Mouse (Mus musculus) liver (tissue): Measurements from ENCODE around the gene Ano2.

ENCODE experiments used
- DNase-seq: peaks from one replicate; pipeline ENCODE4 v3.0.0-alpha.2; 2020; ENCODE audit warnings: mixed read lengths

Gene Ano2

DNA sequence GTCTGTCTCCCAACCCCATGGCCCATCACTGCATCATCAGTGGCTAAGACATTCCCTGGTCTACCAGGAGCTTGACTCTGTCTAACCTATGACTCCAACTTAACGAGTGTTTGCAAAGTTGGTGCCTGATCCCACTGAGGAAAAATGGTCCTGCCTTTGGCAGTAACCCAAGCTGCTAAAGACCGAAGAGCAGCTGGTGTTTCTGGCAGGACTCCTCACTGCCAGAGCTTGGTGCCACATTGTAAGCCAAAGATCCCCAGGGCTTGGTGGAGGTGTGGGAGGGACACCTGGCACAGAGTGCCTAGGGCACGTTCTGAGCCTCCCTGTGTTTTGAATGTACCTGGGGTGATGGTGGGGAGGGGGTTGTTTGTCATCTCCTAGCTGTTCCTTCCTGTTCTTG, 232.5 kb downstream of the Ano2 start:
- DNase-seq: no peak

DNA sequence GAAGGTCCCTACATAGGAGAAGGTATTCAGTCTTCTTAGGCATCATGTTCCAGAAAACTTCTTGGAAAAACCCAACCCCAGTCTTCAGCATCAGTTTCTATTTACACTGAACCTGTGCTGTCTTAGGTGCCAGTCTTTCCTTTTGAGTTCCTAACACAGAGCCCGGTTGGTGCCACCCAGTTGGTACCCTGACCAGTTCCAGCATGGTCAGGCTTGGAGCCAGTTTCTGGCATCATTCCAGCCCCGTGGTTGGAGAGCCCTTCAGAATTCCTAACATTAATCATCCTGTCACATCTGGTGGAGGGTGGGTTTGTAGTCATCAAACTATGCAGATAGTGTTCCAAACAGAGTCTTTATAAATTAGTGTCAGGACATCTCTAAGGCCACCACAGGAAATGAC, 234.8 kb downstream of the Ano2 start:
- no peak for DNase-seq

DNA sequence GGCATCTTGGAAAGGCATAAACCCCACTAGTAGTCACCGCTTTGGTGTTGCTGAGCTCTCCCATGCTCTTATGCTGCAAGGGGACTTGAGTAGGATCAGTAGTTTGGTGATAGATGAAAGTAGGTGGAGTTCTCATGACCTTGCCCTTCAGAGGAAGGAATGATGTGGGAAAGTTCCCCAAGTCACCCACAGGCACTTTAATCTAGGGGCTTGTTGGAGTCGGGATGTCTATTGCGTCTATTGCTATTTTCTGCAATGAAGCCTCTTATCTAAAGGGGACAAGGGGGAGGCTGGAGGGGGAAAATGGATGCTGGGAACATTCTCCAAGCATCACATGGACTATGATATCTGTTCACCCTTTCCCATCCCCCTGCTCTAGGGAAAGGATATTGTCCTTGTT, 235.6 kb downstream of the Ano2 start:
- DNase-seq: no peak

DNA sequence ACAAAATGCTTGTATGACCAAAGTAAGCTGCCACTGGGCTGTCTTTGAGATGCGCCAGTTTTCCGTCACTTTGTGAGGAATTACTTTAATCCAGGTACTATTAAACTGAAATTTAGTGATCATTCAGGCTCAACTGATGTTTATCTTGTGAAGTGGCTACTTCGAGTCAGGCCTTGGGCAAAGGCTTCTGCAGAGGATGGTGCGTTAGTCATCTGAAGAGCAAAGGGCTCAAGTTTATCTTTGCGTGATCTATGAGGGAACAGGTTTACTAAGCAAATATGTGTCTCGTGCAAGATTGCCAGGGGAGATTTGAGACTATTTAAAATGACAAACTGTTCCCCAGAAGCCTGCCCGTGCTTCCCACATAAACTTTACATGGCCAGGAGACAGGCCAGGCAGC, 241.7 kb downstream of the Ano2 start:
- DNase-seq: no peak

DNA sequence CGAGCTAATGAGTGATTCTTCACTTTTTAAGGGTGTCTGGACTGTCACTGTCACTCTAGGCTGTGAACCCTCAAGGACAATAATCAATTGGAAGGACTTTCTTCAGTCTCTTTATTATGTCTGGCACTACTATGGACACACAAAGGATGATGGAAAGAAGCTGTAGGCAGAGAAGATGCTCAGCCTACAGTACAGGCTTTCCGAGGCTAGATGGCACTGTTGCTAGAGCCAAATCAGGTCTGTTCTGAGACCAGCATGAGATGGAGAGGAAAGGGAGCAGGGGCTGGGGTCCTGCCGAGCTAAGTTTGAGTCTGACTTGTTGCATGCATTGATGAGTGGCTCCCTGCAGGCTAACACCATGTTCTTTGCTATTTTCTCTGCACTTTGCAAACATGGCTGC, 264.7 kb downstream of the Ano2 start:
- peak; percentile 6 for DNase-seq

DNA sequence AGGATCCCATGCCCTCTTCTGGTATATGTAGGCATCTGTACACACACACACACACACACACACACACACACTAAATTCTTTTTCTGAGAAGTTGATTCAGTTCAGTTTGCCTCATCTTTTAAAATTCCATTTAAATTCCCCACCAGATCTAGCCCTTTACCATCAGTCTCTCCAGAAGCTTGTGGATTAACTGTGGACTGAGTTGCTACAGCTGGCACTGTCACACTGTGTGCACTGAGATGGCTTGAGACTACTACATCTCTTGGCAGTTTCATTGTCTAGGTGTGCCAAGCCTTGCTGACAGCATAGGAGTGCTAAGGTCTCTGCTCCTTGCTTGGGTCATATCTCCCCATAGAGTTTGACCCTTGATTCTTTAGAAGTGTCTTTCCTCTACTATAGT, 283.3 kb downstream of the Ano2 start:
- no peak for DNase-seq

DNA sequence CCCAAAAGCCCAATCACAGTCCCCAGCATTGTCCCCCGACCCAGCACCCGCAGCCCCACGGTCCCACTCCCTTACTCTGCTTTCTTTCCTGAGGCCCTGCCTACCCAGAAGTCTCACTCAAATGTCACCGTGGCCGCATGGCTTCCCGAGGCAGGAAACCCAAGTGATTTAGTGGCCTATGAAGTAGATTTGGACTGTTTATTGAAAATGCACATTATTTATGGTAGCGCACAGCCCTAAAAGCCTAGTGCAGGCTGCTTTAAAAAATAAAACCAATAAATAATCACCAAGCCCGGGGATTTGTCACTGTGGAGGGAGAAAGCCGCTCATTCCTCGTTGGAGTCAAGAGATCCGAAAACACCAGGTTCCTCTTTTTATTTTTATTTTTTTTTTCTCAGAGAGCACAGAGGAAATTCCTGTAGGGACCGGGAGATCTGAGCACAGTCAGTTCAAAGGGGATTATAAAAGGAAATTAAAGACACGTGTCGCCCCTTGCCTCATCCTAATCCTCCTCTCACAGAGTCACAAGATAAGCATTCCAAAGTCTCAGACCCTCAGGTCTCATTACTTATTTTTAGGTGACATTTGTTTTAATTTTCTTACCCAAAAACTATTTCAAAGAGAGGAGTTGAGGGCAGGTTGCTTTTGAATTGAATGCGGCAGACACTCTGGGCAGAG, 285.7 kb downstream of the Ano2 start:
- no peak for DNase-seq

DNA sequence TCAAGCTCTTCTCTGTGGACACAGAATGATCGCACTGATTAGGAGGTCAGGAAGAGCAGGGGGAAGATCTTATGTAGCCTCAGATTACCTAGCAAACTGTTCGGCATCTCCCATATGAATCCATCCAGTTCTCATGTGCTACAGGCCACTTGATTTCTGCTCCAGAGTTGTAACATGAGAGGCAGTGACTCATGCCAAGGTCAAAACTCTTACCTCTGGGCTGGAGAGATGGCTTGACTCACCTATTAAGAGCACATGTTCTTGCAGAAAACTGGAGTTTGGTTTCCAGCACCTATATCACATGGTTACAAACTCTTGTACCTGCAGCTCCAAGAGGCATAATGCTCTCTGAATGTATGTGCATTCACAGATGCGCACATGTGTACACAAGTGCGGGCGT, 289.4 kb downstream of the Ano2 start:
- no peak for DNase-seq

DNA sequence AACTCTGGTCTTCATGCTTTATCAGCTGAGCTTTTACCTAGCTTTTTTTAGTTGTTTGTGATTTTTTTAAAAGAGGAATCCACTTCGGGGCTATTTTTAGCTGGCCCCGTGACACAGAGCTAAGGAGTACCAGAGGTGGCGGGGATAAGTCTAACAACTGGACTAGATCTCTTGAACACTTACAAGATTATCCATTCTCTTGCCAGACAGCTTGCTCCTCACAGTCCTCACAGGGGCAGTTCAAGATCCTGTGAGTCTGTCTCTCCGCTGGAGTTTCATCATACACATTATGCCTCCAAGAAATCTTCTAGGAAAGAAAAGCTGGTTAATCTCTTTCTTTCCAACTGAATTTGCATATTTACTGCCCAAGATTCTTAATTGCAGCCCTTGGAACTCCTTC, 293.8 kb downstream of the Ano2 start:
- no peak for DNase-seq

DNA sequence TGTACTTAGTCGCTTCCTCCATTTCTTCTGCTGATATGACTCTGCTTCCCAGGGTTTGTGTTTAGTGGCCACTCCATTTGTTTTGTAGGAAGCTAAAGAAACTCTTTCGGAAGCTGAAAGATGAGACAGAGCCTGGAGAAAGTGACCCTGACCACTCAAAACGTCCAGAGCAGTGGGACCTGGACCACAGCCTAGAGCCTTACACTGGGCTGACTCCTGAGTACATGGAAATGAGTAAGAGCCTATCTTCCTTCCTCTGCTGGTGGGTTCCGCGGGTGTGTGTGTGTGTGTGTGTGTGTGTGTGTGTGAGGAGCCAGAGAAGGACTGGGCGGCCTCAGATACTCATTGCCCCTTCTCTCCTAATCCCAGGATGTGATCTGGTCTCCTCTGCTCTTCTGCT, 302.5 kb downstream of the Ano2 start:
- no peak for DNase-seq

DNA sequence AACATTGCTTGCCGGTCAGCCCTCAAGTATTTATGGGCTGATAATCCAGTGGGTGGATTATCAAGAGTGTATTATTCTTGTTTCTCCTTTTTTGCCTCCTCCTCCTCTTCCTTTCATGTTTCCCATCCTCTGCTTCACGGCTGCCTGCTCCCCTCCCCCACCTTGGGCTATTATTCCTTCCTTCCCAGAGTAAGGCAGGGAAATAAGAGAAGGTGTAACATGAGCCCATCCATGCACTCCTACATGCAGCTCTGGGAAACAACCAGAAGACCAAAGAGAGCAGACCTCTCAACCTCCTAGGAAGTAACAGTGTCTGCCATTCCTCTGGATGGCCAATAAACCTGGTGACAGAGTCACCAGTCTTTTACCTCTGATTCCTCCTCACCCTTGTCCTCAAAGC, 311.6 kb downstream of the Ano2 start:
- no peak for DNase-seq

DNA sequence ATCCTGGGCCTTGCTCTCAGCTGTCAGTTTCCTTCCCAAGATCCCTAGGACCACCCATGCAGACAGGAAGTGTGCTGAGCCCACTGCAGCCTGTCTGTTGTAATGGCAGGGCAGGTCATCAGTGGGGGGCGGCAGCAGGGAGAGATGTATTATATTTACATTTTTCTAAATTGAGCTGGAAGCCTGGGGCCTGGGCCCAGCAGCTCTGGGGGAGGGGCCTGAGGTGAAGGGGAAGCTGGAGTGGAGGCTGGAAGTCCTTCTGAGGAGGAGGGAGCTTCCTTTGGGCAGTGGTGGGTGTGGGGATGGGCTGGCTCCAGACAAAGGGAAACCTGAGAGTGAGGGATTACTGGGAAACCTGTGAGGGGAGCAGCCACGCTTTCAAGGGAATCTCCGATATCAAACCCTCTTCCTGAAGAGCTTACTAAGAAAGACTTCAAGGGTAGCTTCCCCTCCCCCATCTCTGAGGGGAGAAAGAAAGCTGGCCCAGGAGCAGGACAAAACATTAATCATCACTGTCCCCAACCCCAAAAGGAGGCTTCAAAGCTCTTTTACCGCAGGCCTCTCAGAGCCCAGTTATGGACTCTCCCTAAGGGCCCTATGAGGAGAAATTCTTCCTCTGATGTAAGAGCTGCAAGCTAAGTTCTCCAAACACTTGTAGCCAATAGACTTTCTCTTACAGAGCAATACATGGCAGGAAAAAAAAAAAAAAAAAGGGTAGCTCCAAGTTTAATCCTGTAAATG, 313.0 kb downstream of the Ano2 start:
- DNase-seq: peak; percentile 59

DNA sequence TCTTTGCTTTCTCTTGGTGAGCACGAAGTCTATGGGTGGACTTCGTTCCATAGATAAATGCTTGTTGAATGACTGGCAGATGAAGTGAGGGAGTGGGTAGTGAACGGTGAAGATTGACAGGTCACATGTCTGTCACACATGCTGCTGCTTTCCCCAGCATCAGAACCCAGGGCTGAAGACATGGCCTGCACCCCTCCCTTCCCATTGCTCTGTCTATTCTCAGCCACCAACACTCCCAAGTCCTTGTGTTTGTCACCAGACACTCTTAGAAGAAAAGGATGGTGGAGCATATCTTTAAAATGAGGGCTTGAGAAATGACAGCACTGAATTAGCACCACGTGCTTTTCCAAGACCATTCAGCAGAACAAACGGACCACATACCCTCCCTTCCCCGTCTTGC, 316.4 kb downstream of the Ano2 start:
- no peak for DNase-seq

DNA sequence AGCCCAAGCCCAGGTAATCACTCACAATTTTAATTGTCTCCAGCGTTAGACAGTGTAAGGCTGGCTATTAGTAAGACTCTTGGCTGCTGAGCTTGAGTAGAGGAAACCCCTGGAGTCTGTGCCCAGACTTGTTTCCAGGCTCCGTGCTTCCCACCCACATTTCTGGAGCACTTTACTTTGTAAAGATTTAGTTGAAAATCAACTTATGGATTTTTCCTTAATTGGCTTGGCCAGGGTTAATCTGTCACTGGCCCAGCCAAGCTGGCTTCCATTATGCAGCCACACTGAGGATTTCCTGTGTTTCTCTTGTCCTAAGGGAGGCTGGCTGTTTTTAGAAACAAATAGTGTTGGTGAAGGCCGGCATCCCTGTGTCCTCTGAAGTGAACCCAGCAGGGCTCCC, 318.9 kb downstream of the Ano2 start:
- no peak for DNase-seq

DNA sequence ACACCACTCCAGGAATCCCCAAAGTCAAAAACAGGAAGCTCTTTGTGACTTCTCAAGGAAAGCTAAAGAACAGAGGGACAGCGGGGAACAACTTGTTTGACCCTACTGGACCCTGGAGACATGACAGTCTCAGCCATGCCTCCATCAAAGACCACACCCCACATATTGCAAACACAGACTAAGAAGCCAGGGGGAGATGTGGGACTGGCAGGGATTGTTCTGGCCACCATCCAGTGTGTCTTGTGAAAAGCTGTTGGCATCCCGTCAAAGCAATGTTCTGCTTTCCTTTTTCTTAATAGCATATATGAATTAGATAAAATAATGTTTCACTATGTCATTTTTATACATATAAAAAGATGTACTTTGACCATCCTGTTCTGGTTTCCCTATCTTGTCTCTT, 326.8 kb downstream of the Ano2 start:
- DNase-seq: no peak

DNA sequence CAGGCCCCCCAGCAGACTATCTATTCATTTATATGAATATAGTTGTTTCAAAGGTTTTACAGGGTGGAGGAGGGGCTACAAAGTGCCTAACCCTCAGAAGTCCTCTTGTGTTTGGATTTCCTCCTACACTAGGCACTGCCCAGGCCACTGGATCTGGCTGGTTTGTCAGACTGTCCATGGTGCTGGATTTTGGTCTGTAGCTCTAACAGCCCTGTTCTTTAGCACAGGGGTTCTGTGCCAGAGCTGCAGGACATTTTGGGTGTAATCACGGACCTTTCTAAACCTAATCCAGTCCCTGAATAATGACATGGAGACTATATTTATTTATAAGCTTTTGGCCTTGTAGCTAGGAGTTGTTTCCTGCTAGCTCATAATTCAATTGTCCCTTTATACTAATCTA, 328.2 kb downstream of the Ano2 start:
- no peak for DNase-seq

DNA sequence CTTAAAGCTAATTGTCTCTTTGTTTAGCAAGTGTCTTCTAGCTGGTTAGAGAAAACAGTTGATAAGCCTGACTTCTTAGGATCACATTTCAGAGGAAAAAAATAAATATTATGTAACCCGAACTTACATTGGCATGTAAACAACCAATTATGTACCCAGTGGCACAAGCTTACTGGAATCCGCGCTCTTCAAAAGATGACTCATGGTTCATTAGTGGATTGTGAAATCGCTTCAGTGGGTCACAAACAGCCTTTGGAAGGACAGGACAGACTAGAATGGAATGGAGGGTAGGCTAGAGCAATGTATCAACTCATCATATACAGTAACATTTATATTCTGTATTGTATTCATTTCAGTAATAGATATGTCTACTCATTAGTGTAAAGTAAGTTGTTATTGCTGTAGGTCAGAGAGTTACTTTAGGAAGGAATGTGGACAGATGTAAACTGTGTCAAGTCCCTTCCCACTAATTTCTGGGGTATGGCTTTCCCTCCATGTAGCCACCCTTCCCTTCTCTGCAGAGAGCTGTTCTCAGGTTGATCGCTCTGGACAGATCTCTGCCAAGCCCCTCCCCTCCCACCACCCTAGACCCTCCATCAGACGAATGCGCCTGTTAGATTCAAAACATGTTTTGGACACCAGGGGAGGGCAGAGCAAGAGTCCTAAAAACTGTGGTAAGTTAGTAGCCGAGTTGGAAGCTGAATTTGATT, 343.6 kb downstream of the Ano2 start:
- no peak for DNase-seq

DNA sequence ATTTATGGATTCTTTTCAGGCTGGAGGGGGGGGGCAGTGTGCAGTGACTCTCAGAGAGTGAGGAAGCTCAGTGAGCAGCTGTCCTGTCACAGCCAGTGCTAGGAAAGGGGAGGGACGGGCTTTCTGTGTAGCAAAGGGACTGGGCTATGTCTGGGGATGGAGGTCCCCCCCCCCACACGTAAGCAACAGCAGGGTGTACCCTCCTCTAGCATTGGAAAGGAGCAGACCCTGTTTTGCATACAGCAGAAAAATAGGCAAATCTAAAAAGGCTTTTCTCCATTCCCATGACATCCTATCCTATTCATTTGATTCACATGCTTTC, 344.1 kb downstream of the Ano2 start:
- no peak for DNase-seq

DNA sequence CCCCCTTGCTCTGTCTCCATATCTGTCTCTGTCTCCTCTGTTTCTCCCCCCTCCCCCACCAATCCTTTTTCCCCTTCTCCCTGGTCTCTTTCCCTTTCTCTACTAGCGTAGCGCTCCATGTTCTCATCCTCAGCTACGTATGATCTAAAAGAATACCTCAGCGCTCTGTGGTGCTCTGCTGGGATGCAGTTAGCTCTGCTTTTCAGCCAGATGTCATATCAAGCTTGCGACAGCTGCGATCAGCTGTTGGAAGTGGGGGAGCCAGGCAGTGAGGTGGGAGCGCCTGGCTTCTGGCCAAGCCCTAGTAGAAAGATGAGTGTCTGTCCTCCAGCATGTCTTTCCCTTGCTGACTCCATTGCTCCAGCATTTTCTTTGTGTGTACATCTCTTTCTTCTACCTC, 344.5 kb downstream of the Ano2 start:
- peak; percentile 33 for DNase-seq

DNA sequence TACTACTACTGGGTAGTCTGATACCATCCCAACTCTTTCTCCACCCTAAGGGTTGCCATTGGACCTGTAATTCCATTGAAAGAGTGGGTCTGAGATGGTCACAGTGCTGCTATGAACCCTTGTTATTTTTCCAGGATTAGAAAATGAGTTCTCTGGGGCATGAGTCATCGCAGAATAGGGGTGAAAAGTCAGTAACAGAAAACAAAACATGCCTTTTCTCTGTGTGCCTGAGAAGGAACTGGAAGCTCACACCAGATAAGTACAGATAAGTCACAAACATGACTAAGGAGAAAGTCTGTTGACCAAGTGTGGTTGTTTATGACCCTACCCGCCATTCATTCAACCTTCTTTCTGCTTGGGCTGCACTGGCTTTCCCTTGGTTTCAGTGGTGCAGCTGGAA, 345.4 kb downstream of the Ano2 start:
- DNase-seq: no peak

DNA sequence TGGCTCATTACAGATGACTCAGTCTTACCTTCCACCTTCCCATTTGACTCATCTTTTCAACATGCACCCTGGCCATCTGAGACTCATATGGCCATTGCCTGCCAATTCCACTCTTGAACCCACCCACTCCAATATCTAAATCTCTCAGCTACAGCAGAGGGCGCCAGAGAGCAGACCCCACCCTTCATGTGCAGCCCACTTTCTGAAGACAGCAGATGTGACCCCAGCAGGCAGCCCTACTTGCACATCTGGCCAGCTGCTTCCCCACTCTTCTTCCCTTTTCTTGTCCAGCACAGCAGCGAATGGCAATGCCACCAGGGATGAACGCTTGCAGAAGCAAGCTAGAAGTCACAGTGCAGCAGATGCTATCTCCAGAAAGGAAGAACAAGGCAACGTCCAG, 355.7 kb downstream of the Ano2 start:
- peak; percentile 18 for DNase-seq

DNA sequence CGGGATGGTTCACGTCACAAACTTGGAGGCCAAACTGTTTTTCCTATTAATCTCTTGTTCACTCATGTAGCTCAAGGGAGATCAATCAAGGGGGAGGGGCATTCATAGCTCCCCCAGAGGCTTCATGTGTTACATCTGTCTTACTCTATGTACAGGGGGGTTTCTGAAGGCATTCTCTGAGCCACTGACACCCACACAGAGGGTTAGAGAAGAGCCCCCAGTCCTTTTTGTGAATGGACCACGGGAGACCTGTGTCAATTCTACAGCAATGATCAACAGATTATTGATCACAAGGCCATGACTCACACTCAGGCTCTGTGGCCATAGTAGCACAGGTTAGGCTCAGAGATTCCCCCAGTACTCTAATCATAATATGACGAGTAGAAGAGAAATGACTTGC, 358.0 kb downstream of the Ano2 start:
- no peak for DNase-seq

DNA sequence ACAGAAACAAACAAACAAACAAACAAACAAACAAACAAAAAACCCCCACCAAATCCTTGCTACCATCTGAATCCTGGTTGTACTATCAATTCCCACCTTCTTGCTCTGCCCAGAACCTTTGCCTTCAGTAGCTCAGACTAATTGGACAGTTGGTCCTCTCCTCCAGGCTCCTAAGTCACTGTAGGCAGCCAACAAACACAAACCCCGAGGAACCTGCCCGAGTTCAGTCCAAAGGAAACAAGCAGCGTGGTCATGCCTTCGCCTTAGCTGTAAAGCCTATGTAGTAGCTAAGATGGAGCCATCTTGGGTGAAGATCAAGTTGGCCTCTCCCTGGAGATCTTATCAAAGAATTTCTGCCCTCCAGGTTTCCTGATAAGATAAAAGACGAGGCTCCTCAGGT, 362.9 kb downstream of the Ano2 start:
- no peak for DNase-seq

DNA sequence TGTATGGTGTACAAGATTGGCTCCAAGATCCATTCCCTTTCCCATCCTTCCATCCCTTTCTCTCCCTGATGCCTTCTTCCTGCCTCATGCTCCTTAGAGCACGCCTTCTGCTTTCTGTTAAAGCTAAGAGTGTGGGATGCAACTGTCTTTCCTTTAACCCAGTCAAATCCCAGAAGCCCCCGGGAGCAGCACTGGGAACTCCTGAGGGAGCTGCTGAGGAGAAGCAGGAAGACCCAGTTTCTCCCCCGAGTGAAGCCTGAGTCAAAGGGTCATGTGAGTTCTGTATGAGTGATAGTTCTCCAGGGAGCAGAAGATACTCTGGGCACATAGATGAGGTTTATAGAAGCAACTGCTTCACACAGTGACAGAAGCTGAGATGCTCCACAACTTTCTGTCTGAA, 367.5 kb downstream of the Ano2 start:
- DNase-seq: no peak

DNA sequence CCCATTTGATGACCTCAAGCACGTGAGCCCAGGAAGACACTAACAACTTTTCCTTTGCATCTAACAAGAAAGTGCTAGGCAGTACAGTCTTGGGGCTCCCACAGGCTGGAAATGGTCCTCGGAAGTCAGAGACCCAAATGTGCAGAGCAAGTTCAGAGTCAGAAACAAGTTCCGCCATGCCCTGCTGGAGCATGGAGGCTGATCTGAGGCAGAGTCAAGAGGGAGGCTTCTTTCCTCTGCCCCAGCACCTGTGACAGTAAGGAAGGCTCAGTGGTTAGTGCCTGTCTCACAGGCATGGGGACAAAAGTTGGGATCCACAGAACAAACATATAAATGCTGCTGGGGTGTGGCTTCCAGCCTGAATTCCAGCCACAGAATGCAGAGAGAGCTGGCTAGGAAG, 390.3 kb downstream of the Ano2 start:
- DNase-seq: no peak
